Mouse (Mus musculus): ENCODE data around the gene Fam166b. TPM values are rescaled to one million over a fixed set of nuclear protein-coding genes. Genes with fewer than 3 reads are reported as not detected.
A peak's percentile ranks its signal among the peaks of the same experiment; 100 is the strongest.

Fam166b gene
- polyA plus RNA-seq, 1 experiment from 2014 or later: 0.22 TPM

- Histone ChIP-seq H3K36me3 (peaks cover 29% of the 10 kb centered on the region), H3K27ac (no peak overlapping the region), H3K4me1 (0 out of 2 replicates have a peak, but pooled peaks cover 6% of the 10 kb centered on the region), H3K4me3 (replicated peaks) (no peak overlapping the region), H3K4me2 (no peak overlapping the region), H3K9me3 (no peaks in the 10 kb centered on the region), H3K9ac (no peak overlapping the region), H3K27me3 (replicated peaks) (no peaks in the 10 kb centered on the region)
- ATAC-seq (ENCODE audit: insufficient read depth, low FRiP score, low read depth): no peak
- 61% methylated on average over 16 of the region's 16 CpGs for whole genome bisulfite sequencing
Measured at GRCm38 (mm10) chr4:43417269-43418062, 11.5 kb downstream of the Fam166b start.

- Histone ChIP-seq H3K4me3 (replicated peaks) (no peak overlapping the region), H3K36me3 (peaks cover 22% of the 10 kb centered on the region), H3K9me3 (no peaks in the 10 kb centered on the region), H3K27me3 (replicated peaks) (no peaks in the 10 kb centered on the region), H3K4me1 (0 out of 2 replicates have a peak, but pooled peaks cover 6% of the 10 kb centered on the region), H3K4me2 (no peak overlapping the region), H3K27ac (no peak overlapping the region), H3K9ac (no peak overlapping the region)
- 94% methylated on average over 22 of the region's 22 CpGs for WGBS
- ATAC-seq (ENCODE audit: insufficient read depth, low FRiP score, low read depth): no peak
Measured at GRCm38 (mm10) chr4:43416071-43416490, 12.9 kb downstream of the Fam166b start.

- ATAC-seq (ENCODE audit: insufficient read depth, low FRiP score, low read depth): no peak
- peaks cover 22% of the 10 kb centered on the region for H3K36me3 ChIP-seq
- H3K9me3 ChIP-seq: no peaks in the 10 kb centered on the region
- no peak overlapping the region for H3K9ac ChIP-seq
- H3K27ac ChIP-seq: no peak overlapping the region
- H3K4me2 ChIP-seq: no peak overlapping the region
- WGBS: 89% methylated on average over 29 of the region's 29 CpGs
- H3K27me3 ChIP-seq (replicated peaks): no peaks in the 10 kb centered on the region
- no peak overlapping the region for H3K4me3 ChIP-seq (replicated peaks)
- H3K4me1 ChIP-seq: 0 out of 2 replicates have a peak, but pooled peaks cover 6% of the 10 kb centered on the region
Measured at GRCm38 (mm10) chr4:43415221-43416070, 13.5 kb downstream of the Fam166b start.

GRCm38 (mm10) chr4:43414761-43415160 is 14.2 kb downstream of the Fam166b start:
- Histone ChIP-seq H3K4me1 (0 out of 2 replicates have a peak, but pooled peaks cover 1% of the 10 kb centered on the region), H3K4me3 (replicated peaks) (no peak overlapping the region), H3K36me3 (peaks cover 22% of the 10 kb centered on the region), H3K9ac (no peak overlapping the region), H3K9me3 (no peaks in the 10 kb centered on the region), H3K27me3 (replicated peaks) (no peaks in the 10 kb centered on the region), H3K27ac (no peak overlapping the region), H3K4me2 (no peak overlapping the region)
- ATAC-seq (ENCODE audit: insufficient read depth, low FRiP score, low read depth): no peak
- WGBS: 85% methylated on average over 14 of the region's 14 CpGs

- no peak for ATAC-seq (ENCODE audit: insufficient read depth, low FRiP score, low read depth)
- peak overlapping the region; percentile 90 for H3K27ac ChIP-seq
- no peaks in the 10 kb centered on the region for H3K9me3 ChIP-seq
- H3K36me3 ChIP-seq: no peaks in the 10 kb centered on the region
- H3K4me2 ChIP-seq: peak overlapping the region; percentile 68
- H3K4me3 ChIP-seq (replicated peaks): peak overlapping the region; percentile 52
- H3K4me1 ChIP-seq: peaks cover 6% of the 10 kb centered on the region; the same call in 1 of the 2 replicates
- H3K27me3 ChIP-seq (replicated peaks): no peaks in the 10 kb centered on the region
- peak overlapping the region; percentile 25; the same call in 1 of the 2 replicates for H3K9ac ChIP-seq
- WGBS: 69% methylated on average over 12 of the region's 12 CpGs
Measured at GRCm38 (mm10) chr4:43407071-43407920, 21.6 kb downstream of the Fam166b start.

- peak overlapping the region; percentile 25; the same call in 1 of the 2 replicates for H3K9ac ChIP-seq
- 3% methylated on average over 28 of the region's 28 CpGs for WGBS
- peak; percentile 92 for ATAC-seq (ENCODE audit: insufficient read depth, low FRiP score, low read depth)
- H3K4me1 ChIP-seq: peaks cover 12% of the 10 kb centered on the region
- peak overlapping the region; percentile 52 for H3K4me3 ChIP-seq (replicated peaks)
- peak overlapping the region; percentile 68 for H3K4me2 ChIP-seq
- H3K9me3 ChIP-seq: no peaks in the 10 kb centered on the region
- no peaks in the 10 kb centered on the region for H3K27me3 ChIP-seq (replicated peaks)
- peak overlapping the region; percentile 90 for H3K27ac ChIP-seq
- no peaks in the 10 kb centered on the region for H3K36me3 ChIP-seq
Measured at GRCm38 (mm10) chr4:43406162-43406971, 22.6 kb downstream of the Fam166b start.

- WGBS: 89% methylated on average over 10 of the region's 10 CpGs
- no peaks in the 10 kb centered on the region for H3K27me3 ChIP-seq (replicated peaks)
- no peak overlapping the region for H3K9ac ChIP-seq
- no peaks in the 10 kb centered on the region for H3K36me3 ChIP-seq
- H3K9me3 ChIP-seq: no peaks in the 10 kb centered on the region
- H3K4me1 ChIP-seq: peaks cover 28% of the 10 kb centered on the region
- no peak overlapping the region for H3K4me2 ChIP-seq
- ATAC-seq (ENCODE audit: insufficient read depth, low FRiP score, low read depth): no peak
- H3K27ac ChIP-seq: no peak overlapping the region
- no peak overlapping the region for H3K4me3 ChIP-seq (replicated peaks)
Measured at GRCm38 (mm10) chr4:43404697-43405096, 24.2 kb downstream of the Fam166b start.

- no peaks in the 10 kb centered on the region for H3K9me3 ChIP-seq
- H3K27me3 ChIP-seq (replicated peaks): no peaks in the 10 kb centered on the region
- H3K4me1 ChIP-seq: peaks cover 45% of the 10 kb centered on the region
- no peak overlapping the region for H3K9ac ChIP-seq
- 44% methylated on average over 9 of the region's 9 CpGs for WGBS
- peak overlapping the region; percentile 18; the same call in 1 of the 2 replicates for H3K27ac ChIP-seq
- peak overlapping the region; percentile 0; the same call in 1 of the 2 replicates for H3K4me2 ChIP-seq
- H3K4me3 ChIP-seq (replicated peaks): no peak overlapping the region
- ATAC-seq (ENCODE audit: insufficient read depth, low FRiP score, low read depth): no peak
- no peaks in the 10 kb centered on the region for H3K36me3 ChIP-seq
Measured at GRCm38 (mm10) chr4:43402212-43402611, 26.7 kb downstream of the Fam166b start.

- Histone ChIP-seq H3K4me2 (peak overlapping the region; percentile 4; the same call in 1 of the 2 replicates), H3K9me3 (no peaks in the 10 kb centered on the region), H3K4me3 (replicated peaks) (no peak overlapping the region; the same call in 1 of the 2 replicates), H3K36me3 (no peaks in the 10 kb centered on the region), H3K27ac (peak overlapping the region; percentile 6; the same call in 1 of the 2 replicates), H3K9ac (no peak overlapping the region), H3K27me3 (replicated peaks) (no peaks in the 10 kb centered on the region), H3K4me1 (peaks cover 45% of the 10 kb centered on the region)
- no peak for ATAC-seq (ENCODE audit: insufficient read depth, low FRiP score, low read depth)
- WGBS: 77% methylated on average over 10 of the region's 10 CpGs
Measured at GRCm38 (mm10) chr4:43401486-43401885, 27.4 kb downstream of the Fam166b start.

GRCm38 (mm10) chr4:43400976-43401375 is 28.0 kb downstream of the Fam166b start:
- H3K27me3 ChIP-seq (replicated peaks): no peaks in the 10 kb centered on the region
- H3K9me3 ChIP-seq: no peaks in the 10 kb centered on the region
- H3K4me3 ChIP-seq (replicated peaks): no peak overlapping the region; the same call in 1 of the 2 replicates
- 29% methylated on average over 10 of the region's 10 CpGs for WGBS
- peak overlapping the region; percentile 65 for H3K27ac ChIP-seq
- peak overlapping the region; percentile 4; the same call in 1 of the 2 replicates for H3K4me2 ChIP-seq
- no peak overlapping the region for H3K9ac ChIP-seq
- no peaks in the 10 kb centered on the region for H3K36me3 ChIP-seq
- ATAC-seq (ENCODE audit: insufficient read depth, low FRiP score, low read depth): peak; percentile 44
- H3K4me1 ChIP-seq: peaks cover 45% of the 10 kb centered on the region

Data from stomach, embryonic 15.5 days (tissue).